Mouse (Mus musculus): Measurements from ENCODE around the gene Psmd13. TPM values are rescaled to one million over a fixed set of nuclear protein-coding genes. Genes with fewer than 3 reads are reported as not detected.

Gene Psmd13
- polyA plus RNA-seq, 1 experiment, result 77.4 TPM

- Histone ChIP-seq H3K4me3 (ENCODE audit: control insufficient read depth, low read depth, low read length) (no peak overlapping the region), H3K27me3 (ENCODE audit: control insufficient read depth, insufficient read depth, low read length) (no peaks in the 10 kb centered on the region; the same call in 1 of the 2 replicates), H3K36me3 (ENCODE audit: control insufficient read depth, insufficient read depth, low read length) (no peaks in the 10 kb centered on the region), H3K4me1 (ENCODE audit: control insufficient read depth, insufficient read depth, low read length) (peaks cover 3% of the 10 kb centered on the region), H3K27ac (ENCODE audit: control insufficient read depth, insufficient read depth, low read depth, low read length) (no peak overlapping the region)
- TF ChIP-seq CTCF (IDR thresholded peaks at IDR 0.05; ENCODE audit: control insufficient read depth, insufficient read depth, insufficient replicate concordance, low read depth, low read length), result no peak
- TF ChIP-seq POLR2A (IDR thresholded peaks at IDR 0.05; ENCODE audit: control insufficient read depth, low read depth, low read length), result no peak
Measured at GRCm38 (mm10) chr7:140921225-140921975, 39.6 kb downstream of the Psmd13 start.

GRCm38 (mm10) chr7:140922398-140923069, 40.8 kb downstream of the Psmd13 start:
- TF ChIP-seq CTCF (IDR thresholded peaks at IDR 0.05; ENCODE audit: control insufficient read depth, insufficient read depth, insufficient replicate concordance, low read depth, low read length) (no peak), POLR2A (IDR thresholded peaks at IDR 0.05; ENCODE audit: control insufficient read depth, low read depth, low read length) (no peak)
- H3K27ac ChIP-seq (ENCODE audit: control insufficient read depth, insufficient read depth, low read depth, low read length), result no peak overlapping the region
- H3K36me3 ChIP-seq (ENCODE audit: control insufficient read depth, insufficient read depth, low read length), result no peaks in the 10 kb centered on the region
- H3K27me3 ChIP-seq (ENCODE audit: control insufficient read depth, insufficient read depth, low read length), result no peaks in the 10 kb centered on the region; the same call in 1 of the 2 replicates
- peaks cover 3% of the 10 kb centered on the region for H3K4me1 ChIP-seq (ENCODE audit: control insufficient read depth, insufficient read depth, low read length)
- peak overlapping the region; percentile 25; the same call in 1 of the 2 replicates for H3K4me3 ChIP-seq (ENCODE audit: control insufficient read depth, low read depth, low read length)

GRCm38 (mm10) chr7:140923070-140923775, 41.5 kb downstream of the Psmd13 start:
- Histone ChIP-seq H3K27ac (ENCODE audit: control insufficient read depth, insufficient read depth, low read depth, low read length) (no peak overlapping the region), H3K4me3 (ENCODE audit: control insufficient read depth, low read depth, low read length) (no peak overlapping the region), H3K4me1 (ENCODE audit: control insufficient read depth, insufficient read depth, low read length) (peaks cover 3% of the 10 kb centered on the region), H3K36me3 (ENCODE audit: control insufficient read depth, insufficient read depth, low read length) (no peaks in the 10 kb centered on the region), H3K27me3 (ENCODE audit: control insufficient read depth, insufficient read depth, low read length) (no peaks in the 10 kb centered on the region; the same call in 1 of the 2 replicates)
- no peak for TF ChIP-seq POLR2A (IDR thresholded peaks at IDR 0.05; ENCODE audit: control insufficient read depth, low read depth, low read length)
- no peak for TF ChIP-seq CTCF (IDR thresholded peaks at IDR 0.05; ENCODE audit: control insufficient read depth, insufficient read depth, insufficient replicate concordance, low read depth, low read length)

- TF ChIP-seq POLR2A (IDR thresholded peaks at IDR 0.05; ENCODE audit: control insufficient read depth, low read depth, low read length) (no peak), CTCF (IDR thresholded peaks at IDR 0.05; ENCODE audit: control insufficient read depth, insufficient read depth, insufficient replicate concordance, low read depth, low read length) (no peak)
- peaks cover 3% of the 10 kb centered on the region for H3K4me1 ChIP-seq (ENCODE audit: control insufficient read depth, insufficient read depth, low read length)
- no peak overlapping the region for H3K27ac ChIP-seq (ENCODE audit: control insufficient read depth, insufficient read depth, low read depth, low read length)
- H3K27me3 ChIP-seq (ENCODE audit: control insufficient read depth, insufficient read depth, low read length), result no peaks in the 10 kb centered on the region
- no peaks in the 10 kb centered on the region for H3K36me3 ChIP-seq (ENCODE audit: control insufficient read depth, insufficient read depth, low read length)
- no peak overlapping the region for H3K4me3 ChIP-seq (ENCODE audit: control insufficient read depth, low read depth, low read length)
Measured at GRCm38 (mm10) chr7:140927181-140927580, 45.4 kb downstream of the Psmd13 start.

- Histone ChIP-seq H3K27ac (ENCODE audit: control insufficient read depth, insufficient read depth, low read depth, low read length) (no peak overlapping the region), H3K4me3 (ENCODE audit: control insufficient read depth, low read depth, low read length) (no peak overlapping the region), H3K36me3 (ENCODE audit: control insufficient read depth, insufficient read depth, low read length) (no peaks in the 10 kb centered on the region), H3K27me3 (ENCODE audit: control insufficient read depth, insufficient read depth, low read length) (no peaks in the 10 kb centered on the region), H3K4me1 (ENCODE audit: control insufficient read depth, insufficient read depth, low read length) (no peaks in the 10 kb centered on the region)
- TF ChIP-seq CTCF (IDR thresholded peaks at IDR 0.05; ENCODE audit: control insufficient read depth, insufficient read depth, insufficient replicate concordance, low read depth, low read length), result no peak
- no peak for TF ChIP-seq POLR2A (IDR thresholded peaks at IDR 0.05; ENCODE audit: control insufficient read depth, low read depth, low read length)
Measured at GRCm38 (mm10) chr7:140938436-140938835, 56.7 kb downstream of the Psmd13 start.

GRCm38 (mm10) chr7:140938896-140939295, 57.1 kb downstream of the Psmd13 start:
- TF ChIP-seq POLR2A (IDR thresholded peaks at IDR 0.05; ENCODE audit: control insufficient read depth, low read depth, low read length) (no peak), CTCF (IDR thresholded peaks at IDR 0.05; ENCODE audit: control insufficient read depth, insufficient read depth, insufficient replicate concordance, low read depth, low read length) (no peak)
- Histone ChIP-seq H3K27ac (ENCODE audit: control insufficient read depth, insufficient read depth, low read depth, low read length) (no peak overlapping the region), H3K4me1 (ENCODE audit: control insufficient read depth, insufficient read depth, low read length) (no peaks in the 10 kb centered on the region), H3K36me3 (ENCODE audit: control insufficient read depth, insufficient read depth, low read length) (no peaks in the 10 kb centered on the region), H3K4me3 (ENCODE audit: control insufficient read depth, low read depth, low read length) (no peak overlapping the region), H3K27me3 (ENCODE audit: control insufficient read depth, insufficient read depth, low read length) (no peaks in the 10 kb centered on the region)

- no peaks in the 10 kb centered on the region for H3K27me3 ChIP-seq (ENCODE audit: control insufficient read depth, insufficient read depth, low read length)
Measured at GRCm38 (mm10) chr7:140939669-140940171, 58.0 kb downstream of the Psmd13 start.

More at GRCm38 (mm10) chr7:140939669-140940171, 58.0 kb downstream of the Psmd13 start:
- Histone ChIP-seq H3K27ac (ENCODE audit: control insufficient read depth, insufficient read depth, low read depth, low read length) (no peak overlapping the region), H3K4me1 (ENCODE audit: control insufficient read depth, insufficient read depth, low read length) (no peaks in the 10 kb centered on the region), H3K4me3 (ENCODE audit: control insufficient read depth, low read depth, low read length) (no peak overlapping the region), H3K36me3 (ENCODE audit: control insufficient read depth, insufficient read depth, low read length) (no peaks in the 10 kb centered on the region)
- no peak for TF ChIP-seq CTCF (IDR thresholded peaks at IDR 0.05; ENCODE audit: control insufficient read depth, insufficient read depth, insufficient replicate concordance, low read depth, low read length)

Measured in testis, adult 2 months (tissue).